Mouse (Mus musculus): ENCODE measurements around the gene Scaf11. TPM values are rescaled to one million over a fixed set of nuclear protein-coding genes. Genes with fewer than 3 reads are reported as not detected.
A peak's percentile ranks its signal among the peaks of the same experiment; 100 is the strongest.
"Not testable (repeated sequence)": the region's sequence is repeated elsewhere in the genome, so short reads cannot be mapped to it uniquely, and the experiment has no call there.

The Scaf11 gene
- total RNA-seq, 1 experiment from 2014 or later, result 90.0 TPM

DNA sequence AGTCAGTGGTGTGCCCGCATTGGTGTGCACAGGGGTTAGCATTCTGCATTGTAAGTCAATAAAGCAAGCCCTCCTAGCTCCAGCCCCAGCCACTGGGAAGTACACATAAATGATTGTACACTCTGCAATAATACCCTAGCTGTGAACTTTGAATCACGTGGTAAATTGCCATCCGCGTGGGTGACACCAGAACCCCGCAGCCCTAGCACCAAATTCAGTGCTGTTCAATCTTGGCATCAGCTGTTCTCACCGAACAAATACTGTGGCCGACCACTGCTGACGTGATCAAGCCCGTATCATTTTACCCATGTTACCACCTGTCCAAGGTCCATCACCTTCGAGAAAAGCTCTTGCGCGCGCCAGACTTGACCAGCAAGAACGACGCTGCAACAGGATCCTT lies 3.2 kb upstream of the Scaf11 start:
- no peak for DNase-seq

DNA sequence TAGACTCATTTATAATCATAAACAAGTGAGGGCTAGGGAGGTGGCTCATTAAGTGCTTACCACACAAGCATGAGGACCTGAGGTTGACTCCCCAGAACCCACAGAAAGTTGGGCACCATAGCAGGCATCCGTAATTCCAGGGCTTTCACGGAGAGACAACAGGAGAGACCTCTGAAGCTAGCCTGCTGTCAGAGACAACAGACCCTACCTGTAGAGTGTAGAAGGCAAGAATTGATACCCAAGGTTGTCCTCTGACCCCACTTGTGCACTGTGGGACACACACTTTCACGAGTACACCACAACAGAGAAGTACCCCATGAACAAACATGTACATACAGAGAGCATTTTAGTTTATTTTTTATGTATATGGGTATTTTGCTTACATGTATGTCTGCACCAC lies 2.0 kb upstream of the Scaf11 start:
- no peak for DNase-seq

DNA sequence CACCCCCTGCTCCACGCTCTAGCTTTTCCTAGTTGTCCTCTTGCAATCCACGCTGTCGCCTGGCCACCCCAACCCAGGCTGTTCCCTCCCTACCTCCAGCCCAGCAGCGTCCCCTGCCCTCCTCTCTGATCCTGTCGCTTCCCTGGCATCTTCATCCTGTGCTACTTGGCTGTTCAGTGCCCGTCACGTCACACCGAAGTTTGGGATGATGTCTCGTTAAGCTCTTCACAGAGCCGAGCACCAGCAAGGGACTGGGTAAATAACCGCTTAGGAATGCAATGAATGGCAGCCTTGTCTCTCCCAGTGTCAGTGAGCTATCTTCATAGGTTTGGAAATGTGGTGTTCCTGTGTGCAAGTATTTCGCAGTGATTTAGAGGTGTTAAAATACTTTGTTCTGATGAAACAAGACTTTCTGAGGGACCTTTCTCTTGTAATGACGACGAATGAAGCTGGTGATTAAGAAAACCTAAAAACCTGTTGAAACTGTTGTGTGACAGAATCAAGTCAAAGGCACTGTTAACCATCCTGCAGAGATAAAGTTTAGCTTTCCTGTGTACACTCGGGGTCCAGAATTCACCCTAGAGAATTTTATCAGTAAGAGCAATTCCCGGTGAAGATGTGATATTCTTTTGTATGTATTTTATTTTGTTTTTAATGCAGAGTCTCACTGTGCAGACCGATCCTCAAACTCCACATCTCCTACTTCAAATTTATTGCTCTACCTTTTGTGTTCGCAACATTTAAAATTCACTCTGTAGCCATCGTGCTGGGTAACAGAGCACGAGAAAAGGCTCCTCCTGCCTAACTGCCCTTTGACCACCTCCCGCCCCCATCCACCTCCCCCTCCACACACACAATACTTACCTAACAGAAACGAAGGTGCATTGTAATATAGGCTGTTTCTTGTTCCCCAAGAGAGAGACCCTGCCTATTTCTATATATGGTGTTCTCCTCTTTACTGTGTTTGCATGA lies 1.2 kb upstream of the Scaf11 start:
- DNase-seq, result no peak

DNA sequence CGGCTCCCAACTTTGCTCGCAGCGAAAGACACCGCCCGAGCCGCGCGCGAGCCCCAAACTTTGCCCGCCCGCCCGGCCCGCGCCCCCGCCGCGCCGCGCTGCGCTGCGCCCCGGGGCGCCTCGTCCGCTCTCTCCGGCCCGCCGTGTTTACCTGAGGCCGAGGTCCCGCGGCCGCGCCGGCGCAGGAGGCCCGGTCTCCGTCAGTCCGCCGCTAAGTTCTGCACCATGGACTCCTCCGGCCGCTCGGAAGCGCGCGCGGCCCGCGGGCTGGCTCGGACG lies 253 bp downstream of the Scaf11 start:
- no peak for DNase-seq

- peak; percentile 72 for DNase-seq
Measured at GRCm38 (mm10) chr15:96459741-96460450, 747 bp downstream of the Scaf11 start.

DNA sequence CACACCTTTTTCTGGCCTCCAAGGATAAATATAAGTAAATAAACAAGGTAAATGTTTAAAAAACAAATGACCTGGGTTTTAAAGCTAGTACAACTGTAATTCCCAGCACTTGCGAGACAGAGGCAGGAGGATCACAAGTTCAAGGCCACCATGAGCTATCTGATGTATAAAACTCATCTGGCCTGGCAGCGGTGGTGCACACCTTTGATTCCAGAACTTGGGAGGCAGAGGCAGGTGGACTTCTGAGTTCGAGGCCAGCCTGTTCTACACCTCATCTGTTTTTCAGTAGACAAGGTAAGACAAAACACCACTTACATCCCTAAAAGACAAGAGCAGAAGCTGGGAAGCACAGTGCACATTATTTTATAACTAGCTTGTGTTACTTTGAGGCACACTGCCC lies 2.4 kb downstream of the Scaf11 start:
- DNase-seq, result no peak

- no peak for DNase-seq
Measured at GRCm38 (mm10) chr15:96457338-96457664, 3.3 kb downstream of the Scaf11 start.

GRCm38 (mm10) chr15:96456651-96457337 lies 3.8 kb downstream of the Scaf11 start:
- DNase-seq, result no peak

DNA sequence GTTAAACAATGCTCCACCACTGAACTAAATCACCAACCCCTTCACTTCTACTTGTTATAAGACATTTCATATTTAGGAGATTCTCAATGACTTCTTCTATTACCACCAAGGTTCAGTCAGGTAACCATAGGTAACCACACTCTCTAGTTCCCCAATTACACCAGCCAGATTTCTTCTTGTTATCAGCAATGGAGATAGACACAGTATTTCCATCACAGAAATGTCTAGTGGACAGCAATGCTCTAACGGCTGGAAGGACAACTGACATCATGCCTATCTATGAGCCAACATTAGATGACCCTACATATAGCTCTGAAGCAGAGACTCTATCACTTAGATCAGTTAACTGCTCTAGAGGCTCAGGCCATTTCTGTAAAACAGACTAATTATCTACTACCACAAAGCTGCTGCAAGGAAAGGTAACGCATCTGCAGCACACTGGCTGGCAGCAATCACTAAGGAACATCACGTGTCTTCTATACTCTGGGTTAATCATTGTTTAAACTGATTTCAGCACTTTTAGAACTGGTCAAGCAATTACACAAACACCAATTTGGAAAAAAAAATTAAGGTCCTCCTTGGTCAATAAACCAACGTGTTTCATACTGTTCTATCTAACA lies 4.9 kb downstream of the Scaf11 start:
- DNase-seq, result no peak

DNA sequence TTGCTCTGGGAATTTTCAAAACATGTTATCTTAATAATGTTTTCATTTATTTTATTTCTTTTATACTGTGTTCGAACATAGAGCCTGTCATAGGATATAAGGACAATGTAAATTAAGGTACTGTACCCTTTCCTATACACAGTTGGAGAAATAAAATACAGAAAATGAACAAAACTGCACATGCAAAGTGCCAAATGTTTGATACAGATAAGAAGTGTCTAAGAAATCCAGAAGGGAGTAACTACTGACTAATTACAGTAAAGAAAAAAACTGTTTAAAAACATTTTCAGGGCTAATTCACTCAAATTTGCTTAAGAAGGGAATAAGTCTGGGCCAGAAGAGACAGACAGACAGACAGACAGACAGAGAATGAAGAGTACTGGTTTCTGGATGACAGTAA lies 7.3 kb downstream of the Scaf11 start:
- DNase-seq, result no peak

DNA sequence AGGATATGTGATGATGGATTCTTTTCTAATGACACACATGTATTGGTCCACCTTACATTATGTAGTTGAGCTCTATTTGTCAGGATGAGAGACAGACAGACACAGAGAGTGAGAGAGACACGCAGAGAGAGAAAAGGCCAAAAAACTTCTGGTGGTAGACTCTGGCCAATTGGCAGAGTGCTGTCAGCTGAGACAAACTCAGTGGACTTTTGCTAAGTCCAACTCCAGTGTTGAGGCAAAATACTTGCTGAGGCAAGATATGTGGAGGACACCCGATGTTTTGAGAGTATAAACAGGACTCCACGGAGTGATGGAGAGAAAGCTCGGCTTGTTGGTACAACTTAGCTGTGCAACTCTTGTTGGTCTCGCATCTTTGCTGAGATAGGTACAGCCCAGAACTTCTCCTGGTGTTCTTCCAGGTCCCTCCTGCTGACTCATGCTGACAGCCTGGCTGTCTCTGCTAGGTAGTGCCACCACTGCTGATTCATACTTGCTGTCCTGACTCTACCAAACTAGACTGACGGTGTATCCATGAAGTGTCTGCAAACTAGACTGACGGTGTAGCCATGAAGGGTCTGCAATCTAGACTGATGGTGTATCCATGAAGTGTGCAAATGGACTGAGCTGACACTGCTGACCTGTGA lies 11.9 kb downstream of the Scaf11 start:
- DNase-seq, result no peak

DNA sequence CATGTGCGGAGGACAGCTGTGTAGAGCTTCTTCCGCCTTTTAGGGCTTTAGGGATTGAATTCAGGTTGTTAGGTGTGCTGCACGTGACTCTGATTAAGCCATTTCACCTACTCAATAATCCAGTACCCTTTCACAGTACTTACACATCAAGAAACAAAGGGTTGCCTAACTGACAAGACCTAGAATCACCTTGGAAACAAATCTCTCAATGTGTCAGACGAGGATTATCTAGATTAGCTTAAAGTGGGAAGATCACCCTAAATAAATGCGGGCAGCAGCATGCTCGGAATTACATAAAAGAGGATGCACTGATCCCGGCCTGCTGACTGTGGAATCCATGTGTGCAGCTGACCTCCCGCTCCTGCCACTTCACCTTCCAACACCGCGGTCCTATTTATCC lies 13.9 kb downstream of the Scaf11 start:
- no peak for DNase-seq

GRCm38 (mm10) chr15:96441480-96441879 lies 19.2 kb downstream of the Scaf11 start:
- not testable (repeated sequence) for DNase-seq

- DNase-seq, result no peak
Measured at GRCm38 (mm10) chr15:96434202-96434601, 26.4 kb downstream of the Scaf11 start.

- no peak for DNase-seq
Measured at GRCm38 (mm10) chr15:96419920-96420319, 40.7 kb downstream of the Scaf11 start.

DNA sequence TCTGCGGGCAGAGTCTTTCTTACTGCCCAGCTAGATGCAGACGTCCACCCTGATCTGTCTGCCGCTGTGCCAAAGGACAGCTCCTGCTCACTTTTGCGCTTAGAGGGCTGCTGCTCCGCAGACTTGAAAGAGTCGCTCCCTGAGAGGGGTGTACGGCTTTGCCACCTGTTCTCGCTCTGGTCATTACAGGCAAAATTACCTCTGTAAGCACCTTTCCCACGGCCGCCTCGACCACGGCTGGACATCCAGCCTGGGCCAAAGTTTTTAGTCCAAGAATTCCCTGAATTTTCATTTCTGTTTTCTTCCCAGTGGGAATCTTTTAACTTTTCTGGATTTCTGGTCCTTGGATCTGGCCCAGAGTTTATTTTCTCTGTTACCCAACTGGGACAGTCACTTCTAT lies 42.5 kb downstream of the Scaf11 start:
- no peak for DNase-seq

DNA sequence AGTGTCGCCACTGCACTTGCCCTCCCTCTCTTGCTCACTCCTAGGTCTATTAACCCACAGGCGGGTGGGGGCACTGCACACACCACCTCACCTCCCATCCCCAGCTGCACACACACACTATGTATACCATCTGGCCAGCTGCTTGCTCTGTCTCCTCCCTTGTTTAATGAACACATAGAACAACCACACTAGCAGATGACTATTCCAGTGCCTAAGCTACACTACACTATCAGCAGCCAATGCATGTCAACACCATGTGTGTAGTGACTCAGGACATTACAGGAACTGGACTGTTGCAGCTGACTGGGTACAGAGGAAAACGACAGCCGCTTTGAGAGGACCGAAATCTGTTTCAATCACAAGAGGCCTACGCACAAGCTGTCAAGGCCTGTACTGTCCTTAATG lies 51.9 kb downstream of the Scaf11 start:
- no peak for DNase-seq

- DNase-seq, result no peak
Measured at GRCm38 (mm10) chr15:96407151-96407550, 53.5 kb downstream of the Scaf11 start.

DNA sequence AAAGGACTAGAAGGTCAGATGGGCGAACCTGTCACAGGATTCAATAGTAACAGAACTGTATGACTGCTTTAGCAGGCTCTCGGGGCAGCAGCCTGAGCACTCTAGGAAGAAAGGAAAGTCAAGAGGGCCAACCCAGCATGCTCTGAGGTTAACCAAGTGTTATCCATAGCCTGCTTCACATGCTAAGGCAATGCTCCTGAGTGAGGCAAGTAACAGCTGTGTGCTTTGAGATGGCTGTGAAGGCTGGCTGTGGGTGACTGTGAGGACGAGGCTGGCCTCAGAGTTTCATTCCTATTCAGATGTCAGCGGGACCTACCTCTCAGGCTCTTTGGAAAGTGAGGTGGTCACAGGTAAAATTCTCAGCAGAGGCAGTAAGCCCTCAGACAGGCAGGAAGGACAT lies 54.4 kb downstream of the Scaf11 start:
- DNase-seq, result no peak

- DNase-seq, result no peak
Measured at GRCm38 (mm10) chr15:96405548-96405947, 55.1 kb downstream of the Scaf11 start.

DNA sequence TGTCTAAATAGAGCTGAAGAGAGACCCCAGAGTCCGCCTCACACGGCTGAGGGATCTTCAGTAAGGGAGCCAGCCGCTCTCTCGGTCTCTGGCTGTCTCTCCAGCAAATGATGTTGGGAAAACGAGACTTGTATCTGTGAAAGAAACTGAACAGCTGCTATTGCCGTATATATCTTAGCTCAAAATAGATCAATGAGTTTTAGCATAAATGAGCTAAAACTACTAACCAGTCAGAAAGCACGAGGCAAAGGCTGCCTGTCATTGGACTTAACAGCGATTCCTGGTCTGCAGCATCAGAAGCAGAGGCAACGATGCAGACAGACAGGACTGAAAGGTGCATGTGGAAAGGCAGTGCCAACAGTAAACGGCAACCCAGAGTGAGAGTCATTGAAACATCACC lies 62.3 kb downstream of the Scaf11 start:
- DNase-seq, result no peak

GRCm38 (mm10) chr15:96396641-96397344 lies 63.9 kb downstream of the Scaf11 start:
- DNase-seq, result no peak

All from adrenal gland, postnatal 25 days (tissue).